Mouse (Mus musculus) gastrocnemius, postnatal 4 days (tissue): ENCODE results near the gene Dst. TPM values are rescaled to one million over a fixed set of nuclear protein-coding genes. Genes with fewer than 3 reads are reported as not detected.

Source experiments
- DNase-seq, 2 experiments: peaks; one replicate each; pipeline ENCODE4 v3.0.0; 2021 to 2022; ENCODE audit warnings: low spot score in 2 of 2, mixed read lengths in 2 of 2
- total RNA-seq, 2 experiments: library from RNA; stranded (reverse); gene quantifications; 2 replicates each; pipeline ENCODE4 v1.2.3; 2021

The Dst gene
- total RNA-seq, 2 experiments from 2014 or later = 181 to 191 TPM

GRCm38 (mm10) chr1:34165926-34166325 is 257.9 kb downstream of the Dst start:
- DNase-seq = no peak

DNA sequence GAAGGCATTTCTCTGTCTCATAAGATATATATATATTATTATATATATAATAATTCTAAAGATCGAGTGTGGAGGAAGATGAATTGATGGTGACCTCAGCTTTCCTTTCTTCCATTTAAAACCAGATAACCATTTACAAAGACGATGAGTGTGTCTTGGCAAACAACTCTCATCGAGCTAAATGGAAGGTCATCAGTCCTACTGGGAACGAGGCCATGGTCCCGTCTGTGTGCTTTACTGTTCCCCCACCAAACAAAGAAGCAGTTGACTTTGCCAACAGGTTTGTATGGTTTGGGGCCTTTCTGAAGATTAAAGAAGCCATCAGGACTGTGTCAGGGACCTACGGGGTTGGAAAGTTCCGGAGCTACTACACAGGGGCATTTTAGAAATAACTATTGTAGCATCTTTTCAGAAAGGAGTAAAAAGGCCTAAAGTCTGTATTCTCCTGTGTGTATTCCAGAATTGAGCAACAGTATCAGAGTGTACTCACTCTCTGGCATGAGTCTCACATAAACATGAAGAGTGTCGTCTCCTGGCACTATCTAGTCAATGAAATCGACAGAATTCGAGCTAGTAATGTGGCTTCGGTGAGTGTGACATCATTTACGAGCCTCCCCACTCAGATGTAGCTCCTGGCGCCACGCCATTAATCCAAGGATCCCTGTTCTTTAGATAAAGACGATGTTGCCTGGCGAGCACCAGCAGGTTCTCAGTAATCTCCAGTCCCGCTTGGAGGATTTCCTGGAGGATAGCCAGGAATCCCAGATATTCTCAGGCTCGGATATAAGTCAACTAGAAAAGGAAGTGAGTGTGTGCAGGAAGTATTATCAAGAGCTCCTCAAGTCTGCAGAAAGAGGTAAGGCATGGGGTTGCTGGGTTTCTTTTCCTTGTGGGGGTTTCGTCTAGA is 259.4 kb downstream of the Dst start:
- DNase-seq = peak in 1 of 2 experiments; percentile 66

GRCm38 (mm10) chr1:34169086-34169485 is 261.1 kb downstream of the Dst start:
- DNase-seq = no peak

GRCm38 (mm10) chr1:34174517-34174916 is 266.5 kb downstream of the Dst start:
- DNase-seq = no peak

- DNase-seq = no peak
Observed at GRCm38 (mm10) chr1:34174961-34175360, 266.9 kb downstream of the Dst start.

GRCm38 (mm10) chr1:34178022-34178727 is 270.1 kb downstream of the Dst start:
- DNase-seq = no peak

DNA sequence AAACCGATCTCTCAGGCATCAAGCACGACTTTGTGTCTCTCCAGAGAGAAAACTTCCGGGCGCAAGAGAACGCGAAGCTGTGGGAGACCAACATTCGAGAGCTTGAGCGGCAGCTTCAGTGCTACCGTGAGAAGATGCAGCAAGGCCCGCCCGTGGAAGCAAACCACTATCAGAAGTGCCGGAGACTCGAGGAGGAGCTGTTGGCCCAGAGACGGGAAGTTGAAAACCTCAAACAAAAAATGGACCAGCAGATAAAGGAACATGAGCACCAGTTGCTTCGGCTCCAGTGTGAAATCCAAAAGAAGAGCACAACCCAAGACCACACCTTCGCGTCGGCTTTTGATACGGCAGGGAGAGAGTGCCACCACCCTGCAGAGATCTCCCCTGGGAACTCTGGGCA is 271.7 kb downstream of the Dst start:
- no peak for DNase-seq

DNA sequence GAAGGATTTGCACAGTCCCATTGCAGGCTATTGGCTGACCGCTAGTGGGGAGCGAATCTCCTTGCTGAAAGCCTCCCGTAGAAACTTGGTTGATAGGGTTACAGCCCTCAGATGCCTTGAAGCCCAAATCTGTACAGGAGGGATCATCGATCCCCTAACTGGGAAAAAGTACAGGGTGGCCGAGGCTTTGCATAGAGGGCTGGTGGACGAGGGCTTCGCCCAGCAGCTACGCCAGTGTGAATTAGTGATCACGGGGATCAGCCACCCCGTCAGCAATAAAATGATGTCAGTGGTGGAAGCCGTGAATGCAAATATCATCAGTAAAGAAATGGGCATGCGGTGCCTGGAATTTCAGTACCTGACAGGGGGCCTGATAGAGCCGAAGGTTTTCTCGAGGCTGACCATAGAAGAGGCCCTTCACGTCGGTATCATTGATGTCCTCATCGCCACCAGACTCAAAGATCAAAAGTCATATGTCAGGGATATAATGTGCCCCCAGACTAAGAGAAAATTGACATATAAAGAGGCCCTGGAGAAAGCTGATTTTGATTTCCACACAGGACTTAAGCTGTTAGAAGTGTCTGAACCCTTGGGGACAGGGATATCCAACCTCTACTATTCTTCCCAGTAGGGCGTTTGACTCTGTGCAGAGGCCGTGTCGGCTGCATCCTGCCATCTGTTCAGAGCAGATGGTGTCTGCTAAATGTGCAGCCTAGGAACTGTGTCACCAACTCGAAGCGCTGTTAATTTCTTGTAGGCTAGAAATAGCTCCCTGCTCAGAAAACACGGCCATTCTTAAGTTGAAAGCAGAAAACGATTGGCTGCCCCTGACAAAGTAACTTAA is 274.6 kb downstream of the Dst start:
- no peak for DNase-seq

DNA sequence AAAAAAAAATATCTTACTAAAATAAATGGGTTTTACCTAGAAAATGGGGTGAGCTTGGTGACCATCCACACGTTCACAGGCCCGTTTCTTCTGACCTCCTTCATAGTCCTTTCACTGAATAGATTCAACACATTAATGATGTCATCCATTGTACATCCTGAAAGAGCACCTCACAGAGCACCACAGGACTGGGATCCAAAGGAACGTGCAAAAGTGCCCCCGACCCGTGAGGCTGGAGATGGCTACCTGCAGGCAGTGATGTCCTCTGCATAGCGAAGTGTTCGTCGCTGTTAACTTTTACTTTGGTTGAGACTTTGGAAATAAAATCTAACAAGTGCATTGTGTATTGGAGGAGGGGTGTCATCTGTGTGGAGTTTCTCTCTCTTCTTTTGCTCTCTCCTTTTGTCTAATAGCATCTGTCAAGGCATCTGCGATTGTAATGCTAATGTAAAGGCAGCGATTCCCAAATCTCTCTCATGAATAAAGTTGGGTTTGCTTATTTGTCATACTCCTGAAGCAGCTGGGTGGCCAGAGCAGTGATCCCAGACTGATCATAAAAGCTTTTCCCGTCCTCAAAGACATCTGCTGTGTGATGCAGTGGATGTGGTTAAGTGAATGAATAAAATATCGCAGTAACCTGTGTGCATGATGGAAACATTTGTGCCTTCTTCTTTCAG is 275.4 kb downstream of the Dst start:
- DNase-seq = no peak

DNA sequence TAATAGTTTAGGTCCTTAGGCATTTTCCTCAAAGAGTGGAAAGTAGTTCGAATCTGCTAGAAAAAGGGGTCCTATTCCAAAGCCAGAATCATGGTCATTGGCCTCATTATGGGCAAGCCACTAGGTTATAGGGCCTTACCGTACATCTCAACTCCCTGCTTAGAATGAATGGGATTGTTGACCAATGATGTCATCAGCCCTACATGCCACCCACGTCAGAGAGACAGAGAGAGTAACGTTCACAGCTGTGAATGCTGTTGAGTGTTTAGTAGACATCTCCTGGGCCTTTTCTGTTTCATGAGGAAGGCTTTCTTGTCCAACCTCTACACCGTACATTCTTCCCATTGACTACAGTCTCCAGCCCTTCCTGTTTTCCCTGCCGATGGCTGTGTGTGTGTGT is 276.2 kb downstream of the Dst start:
- DNase-seq = no peak

DNA sequence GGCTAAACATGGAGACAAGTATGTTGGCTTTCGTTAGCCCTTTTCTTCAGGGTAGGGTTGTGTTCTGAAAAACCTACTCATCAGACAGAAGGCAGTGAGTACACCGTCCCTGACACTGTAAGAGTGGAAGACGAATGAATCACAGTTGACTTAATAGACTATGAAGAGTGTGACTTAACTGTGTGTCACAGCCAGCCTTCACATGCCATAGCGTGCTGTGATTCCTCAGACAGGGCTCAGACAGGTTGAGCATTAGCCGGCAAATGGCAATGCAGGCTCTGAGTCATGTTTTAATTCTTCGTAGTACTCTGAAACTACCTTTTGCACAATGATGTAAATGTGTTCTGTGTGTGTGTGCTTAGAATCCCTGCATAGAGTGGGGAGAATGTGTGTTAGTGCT is 278.0 kb downstream of the Dst start:
- DNase-seq = no peak

DNA sequence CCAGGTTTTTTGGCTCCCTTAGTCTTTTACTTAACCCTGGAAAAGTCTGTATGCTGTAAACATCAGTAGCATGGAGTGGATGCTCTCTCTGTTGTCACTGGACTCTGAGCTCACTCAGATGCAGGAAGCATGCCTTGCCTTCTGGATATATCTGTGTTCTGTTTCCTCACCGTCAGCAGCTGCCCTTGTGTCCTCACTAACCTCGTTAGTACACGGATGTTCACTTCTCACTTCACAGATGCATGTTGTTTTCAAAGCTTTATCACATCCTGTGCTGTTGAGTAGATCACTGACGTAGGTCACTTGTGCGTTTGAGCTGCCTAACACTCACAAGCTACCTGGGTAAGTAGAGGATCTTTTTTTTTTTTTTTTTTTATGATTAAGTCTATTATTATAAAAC is 279.5 kb downstream of the Dst start:
- no peak for DNase-seq

DNA sequence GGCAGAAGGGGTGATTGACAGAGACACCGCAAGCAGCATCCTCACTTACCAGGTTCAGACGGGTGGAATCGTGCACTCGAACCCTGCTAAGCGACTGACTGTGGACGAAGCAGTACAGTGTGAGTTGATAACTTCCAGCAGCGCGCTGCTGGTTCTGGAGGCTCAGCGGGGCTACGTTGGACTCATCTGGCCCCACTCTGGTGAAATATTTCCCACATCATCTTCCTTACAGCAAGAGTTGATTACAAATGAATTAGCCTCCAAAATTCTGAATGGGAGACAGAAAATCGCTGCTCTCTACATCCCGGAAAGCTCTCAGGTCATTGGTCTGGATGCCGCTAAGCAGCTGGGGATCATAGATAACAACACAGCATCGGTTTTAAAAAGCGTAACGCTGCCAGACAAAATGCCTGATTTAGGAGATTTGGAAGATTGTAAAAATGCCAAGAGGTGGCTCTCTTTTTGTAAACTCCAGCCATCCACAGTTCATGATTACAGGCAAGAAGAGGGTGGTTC is 280.8 kb downstream of the Dst start:
- DNase-seq = no peak

- DNase-seq = no peak
Observed at GRCm38 (mm10) chr1:34189318-34189717, 281.3 kb downstream of the Dst start.

DNA sequence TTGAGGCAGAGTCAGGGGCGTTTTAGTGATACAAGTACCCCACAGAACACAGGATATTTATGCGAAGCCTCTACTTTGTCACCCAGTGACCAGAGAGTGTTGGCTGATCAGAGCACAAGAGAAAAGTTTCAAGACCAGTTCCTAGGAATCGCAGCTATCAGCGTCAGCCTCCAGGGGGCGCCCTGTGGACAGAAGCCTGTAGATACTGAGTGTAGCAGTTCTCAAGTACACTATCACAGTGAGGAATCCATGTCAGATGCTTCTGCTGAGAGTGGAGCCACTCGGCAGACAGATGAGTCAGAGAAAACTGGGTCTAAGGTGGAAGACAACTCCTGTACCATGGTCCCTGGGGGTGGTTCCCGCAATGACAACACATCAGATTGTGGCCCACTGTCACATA is 281.9 kb downstream of the Dst start:
- DNase-seq = peak in 1 of 2 experiments; percentile 51

DNA sequence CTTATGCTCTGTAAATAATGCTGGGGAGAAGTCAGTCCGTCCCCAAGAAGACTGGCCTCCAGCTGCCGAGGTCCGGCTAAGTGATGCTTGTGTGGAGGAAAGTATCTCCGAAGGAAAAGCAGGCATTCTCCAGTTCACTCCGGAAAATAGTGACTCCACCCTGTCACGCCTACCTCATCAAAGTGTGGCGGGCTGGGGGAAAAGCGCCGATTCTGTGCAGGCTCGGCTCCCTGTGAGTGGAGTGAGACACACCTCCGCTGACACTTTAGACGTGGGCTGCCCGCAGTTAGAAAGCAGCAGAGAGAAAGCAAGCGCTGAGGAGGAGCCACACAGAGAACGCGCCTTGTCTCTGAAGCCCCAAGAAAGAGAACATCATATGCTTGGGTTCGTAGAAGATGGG is 284.1 kb downstream of the Dst start:
- DNase-seq = no peak

DNA sequence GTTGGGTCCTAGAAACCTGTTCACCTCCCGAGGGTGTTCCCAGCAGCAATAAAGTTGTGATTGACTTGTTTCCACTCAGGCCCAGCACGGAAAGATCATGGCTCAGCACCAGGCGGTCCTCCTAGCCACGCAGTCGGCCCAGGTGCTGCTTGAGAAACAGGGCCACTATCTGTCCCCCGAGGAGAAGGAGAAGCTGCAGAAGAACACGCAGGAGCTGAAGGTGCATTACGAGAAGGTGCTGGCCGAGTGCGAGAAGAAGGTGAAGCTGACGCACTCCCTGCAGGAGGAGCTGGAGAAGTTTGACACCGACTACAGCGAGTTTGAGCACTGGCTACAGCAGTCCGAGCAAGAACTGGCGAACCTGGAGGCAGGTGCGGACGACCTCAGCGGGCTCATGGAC is 292.8 kb downstream of the Dst start:
- DNase-seq = no peak

DNA sequence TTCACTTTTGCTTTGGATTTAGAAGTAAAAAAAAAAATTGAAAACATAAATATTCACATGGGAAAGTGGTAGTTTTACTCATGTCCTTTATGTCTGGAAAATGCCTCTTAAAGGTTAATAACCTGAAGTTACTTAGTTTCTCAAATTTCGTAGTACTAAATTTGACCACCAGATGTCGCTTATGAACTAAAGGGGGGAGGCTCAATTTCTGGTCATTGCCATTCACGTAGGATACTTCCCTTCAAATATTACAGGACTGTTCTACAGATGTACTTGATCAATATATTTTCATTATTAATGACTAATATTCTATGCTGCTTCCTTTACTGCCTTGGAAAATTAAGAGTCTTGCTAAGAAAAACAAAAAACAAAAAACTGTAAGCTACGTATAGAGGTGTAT is 293.5 kb downstream of the Dst start:
- no peak for DNase-seq

- DNase-seq = no peak
Observed at GRCm38 (mm10) chr1:34211704-34212103, 303.7 kb downstream of the Dst start.

DNA sequence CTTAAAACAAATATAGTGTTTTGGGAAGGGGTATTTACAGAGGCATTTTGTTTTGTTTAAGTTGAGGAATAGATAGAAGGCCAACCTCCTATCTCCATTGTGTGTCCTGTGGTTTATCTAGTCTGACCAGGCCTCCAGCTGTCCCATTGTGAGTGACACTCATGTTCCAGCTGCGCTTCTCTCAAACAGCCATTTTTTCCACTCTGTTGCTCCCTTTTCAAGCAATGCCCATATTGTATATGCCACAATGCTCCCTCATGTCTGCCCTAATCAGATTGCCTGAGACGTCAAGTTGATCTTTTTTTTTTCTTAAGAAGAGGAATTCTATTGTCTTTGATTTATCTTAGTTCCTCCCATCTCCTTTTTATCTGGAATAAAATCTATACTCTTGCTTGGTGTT is 308.4 kb downstream of the Dst start:
- DNase-seq = no peak

- DNase-seq = peak; percentile 45 to 68
Observed at GRCm38 (mm10) chr1:34218323-34218722, 310.3 kb downstream of the Dst start.
